Mouse (Mus musculus) pancreas, adult 10 weeks (tissue): Measurements from ENCODE around the gene Iscu. TPM values are rescaled to one million over a fixed set of nuclear protein-coding genes. Genes with fewer than 3 reads are reported as not detected.

Experiments
- polyA plus RNA-seq: library from polyadenylated mRNA; stranded (reverse); fragments of 350-450 nt; fragmentation: Illumina TruSeq; extraction: RNeasy Lipid Tissue Mini Kit (QIAGEN cat#74804); gene quantifications from one replicate; pipeline ENCODE4 v1.2.3, GENCODE M21; 2015; ENCODE audit warnings: low read depth, low replicate concordance; ENCODE audit not compliant: insufficient read depth

The Iscu gene
- polyA plus RNA-seq, result 46.8 TPM

GRCm38 (mm10) chr5:113772450-113772895 is at the start of gene Iscu, which contains the start of gene Sart3:
Gene Iscu (plus strand): TSS chr5:113772748.
Gene Sart3 (minus strand): TSS chr5:113772510.

GRCm38 (mm10) chr5:113724446-113724845 is 48.1 kb upstream of the Iscu start, which contains the start of gene 1700069L16Rik:
Gene 1700069L16Rik (minus strand): TSS chr5:113724772.

GRCm38 (mm10) chr5:113735345-113736112 is 37.0 kb upstream of the Iscu start, which contains the start of gene Ficd:
Gene Ficd (plus strand): TSS chr5:113735803.

GRCm38 (mm10) chr5:113800280-113800679 is 27.7 kb downstream of the Iscu start, which contains the start of gene Tmem119:
Gene Tmem119 (minus strand): TSS chr5:113800516.

Other genes starting within 250 kb of the Iscu start
- gene Cmklr1, start 122.3 kb upstream of the Iscu start, polyA plus RNA-seq, result 8.0 TPM
- gene 1700069L16Rik, start 48.0 kb upstream of the Iscu start, polyA plus RNA-seq, result not detected
- 4.7 TPM for gene Ficd, start 36.9 kb upstream of the Iscu start, polyA plus RNA-seq
- 6.0 TPM for gene Sart3, start 238 bp upstream of the Iscu start, polyA plus RNA-seq
- gene Tmem119, start 27.8 kb downstream of the Iscu start, polyA plus RNA-seq, result 13.5 TPM
- gene Selplg, start 59.9 kb downstream of the Iscu start, polyA plus RNA-seq, result 3.7 TPM
- 9.9 TPM for gene Coro1c, start 136.0 kb downstream of the Iscu start, polyA plus RNA-seq
- 4.2 TPM for gene Ssh1, start 221.1 kb downstream of the Iscu start, polyA plus RNA-seq
- not detected for gene Dao, start 231.0 kb downstream of the Iscu start, polyA plus RNA-seq